Mouse (Mus musculus): ENCODE results near the gene Sae1. TPM values are rescaled to one million over a fixed set of nuclear protein-coding genes. Genes with fewer than 3 reads are reported as not detected.
"Not testable (repeated sequence)": the region's sequence is repeated elsewhere in the genome, so short reads cannot be mapped to it uniquely, and the experiment has no call there.

Gene Sae1
- polyA plus RNA-seq, 1 experiment from 2014 or later, result 264 TPM

DNA sequence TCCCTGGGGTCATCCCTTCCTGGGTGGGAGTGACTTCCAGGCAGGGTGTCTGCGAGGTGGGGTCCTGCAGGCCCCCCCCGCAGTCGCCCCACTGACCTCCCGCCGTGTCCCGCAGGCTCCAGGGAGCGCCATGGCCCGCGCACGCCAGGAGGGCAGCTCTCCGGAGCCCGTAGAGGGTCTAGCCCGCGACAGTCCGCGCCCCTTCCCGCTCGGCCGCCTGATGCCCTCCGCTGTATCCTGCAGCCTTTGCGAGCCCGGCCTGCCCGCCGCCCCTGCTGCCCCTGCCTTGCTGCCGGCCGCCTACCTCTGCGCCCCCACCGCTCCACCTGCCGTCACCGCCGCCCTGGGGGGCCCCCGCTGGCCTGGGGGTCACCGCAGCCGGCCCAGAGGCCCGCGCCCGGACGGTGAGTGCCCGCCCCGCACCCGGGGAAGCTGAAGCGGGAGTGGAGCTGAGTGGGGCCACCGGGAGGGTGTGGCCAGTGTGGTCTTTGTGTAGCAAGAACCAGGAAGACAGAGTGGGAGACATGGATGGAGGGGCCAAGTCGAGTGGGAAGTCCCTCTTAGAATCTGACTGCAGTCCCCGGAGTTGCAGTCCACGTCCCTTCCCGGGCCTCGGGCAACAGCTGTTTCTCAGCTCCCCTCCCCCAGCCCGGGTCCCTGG is 75.5 kb downstream of the Sae1 start:
- peaks cover 63% of the 10 kb centered on the region for H3K4me1 ChIP-seq (replicated peaks)
- no peaks in the 10 kb centered on the region for H3K9me3 ChIP-seq
- H3K4me2 ChIP-seq, result peak overlapping the region; percentile 96
- H3K4me3 ChIP-seq, result peak overlapping the region; percentile 69
- H3K36me3 ChIP-seq, result peaks cover 7% of the 10 kb centered on the region
- H3K27ac ChIP-seq (replicated peaks), result peak overlapping the region; percentile 97
- H3K9ac ChIP-seq, result peak overlapping the region; percentile 93
- ATAC-seq (ENCODE audit: low read depth), result no peak
- no peaks in the 10 kb centered on the region for H3K27me3 ChIP-seq
- WGBS, result under 1% methylated on average over 49 of the region's 49 CpGs

DNA sequence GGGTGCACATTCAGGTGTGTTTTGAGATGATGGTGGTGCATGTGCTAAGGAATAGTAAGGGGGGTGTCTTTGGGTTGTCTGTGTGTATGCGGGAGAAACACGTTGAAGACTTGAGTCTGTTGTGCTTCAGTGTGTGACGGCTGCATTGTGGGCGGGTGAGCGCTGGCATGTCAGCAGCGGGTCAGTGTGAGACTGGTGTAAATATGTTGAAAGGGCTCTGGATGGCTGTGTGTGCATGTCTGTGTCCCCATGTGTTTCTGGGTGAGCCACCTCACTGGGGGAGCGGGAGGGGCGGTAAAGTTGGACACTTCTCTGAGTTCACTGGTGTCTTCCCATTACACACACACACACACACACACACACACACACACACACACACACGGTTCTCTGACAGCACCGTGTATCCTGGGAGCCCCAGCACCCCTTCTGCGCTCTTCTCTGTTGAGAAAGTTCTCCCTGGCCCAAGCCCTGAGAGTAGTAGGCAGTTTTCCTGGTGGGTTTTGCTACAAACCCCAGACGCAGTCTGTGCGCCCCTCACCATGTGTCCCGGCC is 76.1 kb downstream of the Sae1 start:
- peaks cover 2% of the 10 kb centered on the region; the same call in 1 of the 2 replicates for H3K36me3 ChIP-seq
- H3K4me1 ChIP-seq (replicated peaks), result peaks cover 63% of the 10 kb centered on the region
- peak overlapping the region; percentile 97 for H3K27ac ChIP-seq (replicated peaks)
- no peaks in the 10 kb centered on the region for H3K9me3 ChIP-seq
- no peak for ATAC-seq (ENCODE audit: low read depth)
- WGBS, result 2% methylated on average over 13 of the region's 14 CpGs
- peak overlapping the region; percentile 96 for H3K4me2 ChIP-seq
- peak overlapping the region; percentile 93 for H3K9ac ChIP-seq
- H3K27me3 ChIP-seq, result no peaks in the 10 kb centered on the region
- peak overlapping the region; percentile 69 for H3K4me3 ChIP-seq

DNA sequence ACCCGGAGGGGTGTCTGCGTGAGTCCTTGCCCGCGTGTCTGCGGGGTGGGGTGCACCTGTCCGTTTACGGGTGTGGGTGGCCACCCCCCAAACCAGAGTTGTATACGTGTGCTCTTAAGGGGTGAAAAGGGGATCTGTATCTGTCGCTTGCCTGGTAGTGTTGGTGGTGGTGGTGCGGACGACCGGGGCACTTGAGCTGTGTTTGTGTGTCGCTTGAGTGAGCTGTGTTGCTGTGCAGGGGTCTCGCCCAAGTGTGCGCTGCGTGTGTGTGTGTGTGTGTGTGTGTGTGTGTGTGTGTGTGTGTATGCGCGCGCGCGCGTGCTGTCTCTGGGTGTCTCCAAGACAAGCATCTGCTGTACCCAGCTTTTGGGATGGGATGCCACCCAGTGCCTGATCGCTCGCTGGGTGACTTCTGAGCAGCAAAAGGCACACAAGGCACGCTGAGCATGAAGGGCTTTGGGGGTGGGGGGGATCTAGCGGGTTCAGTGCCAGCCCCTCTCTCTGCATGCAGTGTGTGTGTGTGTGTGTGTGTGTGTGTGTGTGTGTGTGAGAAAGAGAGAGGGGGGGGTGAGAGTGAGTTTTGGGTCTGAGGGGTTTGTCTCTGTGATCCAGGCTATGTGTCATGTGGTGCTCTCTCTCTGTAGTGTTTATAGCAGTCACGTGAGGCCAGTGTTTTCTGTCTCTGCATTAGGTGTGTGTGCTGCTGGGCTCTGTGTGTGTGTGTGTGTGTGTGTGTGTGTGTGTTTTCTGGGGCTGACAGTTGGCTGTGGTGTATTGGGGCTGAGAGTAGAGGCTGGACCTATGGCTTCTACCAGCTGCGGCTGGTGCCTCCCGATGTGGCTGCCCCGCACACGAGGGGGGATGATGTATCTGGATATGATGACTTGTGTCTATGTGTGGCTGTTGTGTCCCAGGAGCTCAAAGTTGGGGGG is 76.8 kb downstream of the Sae1 start:
- peaks cover 63% of the 10 kb centered on the region for H3K4me1 ChIP-seq (replicated peaks)

DNA sequence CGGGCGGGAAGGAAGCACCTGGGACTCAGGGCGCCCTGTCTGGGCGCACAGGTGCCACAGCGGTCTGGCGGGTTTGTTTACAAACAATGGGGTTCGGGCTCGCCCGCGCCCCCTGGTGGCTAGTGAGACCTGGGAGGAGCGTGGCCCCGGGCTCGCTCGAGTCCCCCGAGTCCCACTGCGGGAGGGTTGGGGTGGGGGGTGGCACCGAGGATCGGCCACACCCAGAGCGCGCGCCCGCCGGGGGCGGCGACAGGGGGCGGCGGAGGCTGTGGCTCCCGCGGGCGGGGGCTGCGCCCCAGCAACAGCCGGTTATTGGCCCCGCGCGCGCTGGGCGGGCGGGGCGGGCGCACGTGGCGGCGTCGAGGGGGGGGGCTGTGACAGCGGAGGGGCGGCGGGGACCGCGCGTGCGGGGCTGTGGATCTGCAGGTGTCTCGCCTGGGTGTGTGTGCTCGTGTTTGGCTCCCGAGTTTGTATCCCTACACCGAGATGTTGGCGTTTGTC is 77.5 kb downstream of the Sae1 start:
- Histone ChIP-seq H3K4me1 (replicated peaks) (peaks cover 63% of the 10 kb centered on the region), H3K9me3 (no peaks in the 10 kb centered on the region)
- ATAC-seq (ENCODE audit: low read depth), result peak; percentile 6; the same call in 1 of the 2 replicates

More for the DNA sequence above, 76.8 kb downstream of the Sae1 start:
- ATAC-seq (ENCODE audit: low read depth), result peak; percentile 8; the same call in 1 of the 2 replicates
- Histone ChIP-seq H3K9me3 (no peaks in the 10 kb centered on the region), H3K9ac (peak overlapping the region; percentile 93), H3K36me3 (no peaks in the 10 kb centered on the region), H3K4me2 (peak overlapping the region; percentile 96), H3K27ac (replicated peaks) (peak overlapping the region; percentile 97), H3K27me3 (no peaks in the 10 kb centered on the region), H3K4me3 (peak overlapping the region; percentile 69)
- 0% methylated on average over 29 of the region's 31 CpGs for WGBS

DNA sequence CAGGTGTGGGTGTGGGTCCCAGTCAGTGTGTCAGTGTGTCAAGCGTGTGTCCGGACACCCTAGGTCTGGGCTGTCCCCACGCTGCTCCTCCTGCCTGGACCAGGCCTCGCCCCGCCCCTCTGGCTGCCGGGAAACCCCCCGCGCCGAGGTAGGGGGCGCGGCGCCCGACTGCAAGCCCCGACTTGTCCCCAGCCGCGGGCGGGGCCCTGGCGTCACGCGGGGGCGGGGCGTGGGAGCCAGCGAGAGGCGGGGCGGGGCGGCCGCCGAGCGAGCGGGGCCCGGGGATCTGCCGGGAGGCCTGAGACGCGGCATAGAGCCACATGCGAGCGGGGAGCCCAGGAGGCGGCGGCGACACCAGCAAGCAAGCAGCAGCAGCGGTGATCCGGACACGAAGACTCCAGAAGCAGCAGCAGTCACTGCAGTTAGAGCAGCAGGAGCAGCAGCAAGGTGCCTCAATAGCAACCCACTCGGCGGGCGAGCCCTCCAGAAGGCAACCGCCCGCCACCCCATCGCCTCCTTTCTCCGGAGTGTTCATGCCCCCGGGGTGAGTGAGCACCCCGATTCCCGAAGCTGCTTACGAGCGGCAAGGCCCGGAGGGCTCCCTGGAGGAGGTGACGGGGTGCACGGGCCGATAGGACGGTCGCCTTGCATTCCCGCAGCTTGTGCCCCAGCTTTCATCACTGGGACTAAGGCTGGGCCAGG is 78.1 kb downstream of the Sae1 start:
- peak overlapping the region; percentile 93 for H3K9ac ChIP-seq
- H3K4me3 ChIP-seq, result peak overlapping the region; percentile 69
- H3K27ac ChIP-seq (replicated peaks), result peak overlapping the region; percentile 67
- peak overlapping the region; percentile 96 for H3K4me2 ChIP-seq
- no peaks in the 10 kb centered on the region for H3K27me3 ChIP-seq
- H3K4me1 ChIP-seq (replicated peaks), result peaks cover 58% of the 10 kb centered on the region
- under 1% methylated on average over 60 of the region's 61 CpGs for WGBS
- peak; percentile 25 for ATAC-seq (ENCODE audit: low read depth)
- no peaks in the 10 kb centered on the region for H3K9me3 ChIP-seq
- no peaks in the 10 kb centered on the region for H3K36me3 ChIP-seq

More for the DNA sequence above, 77.5 kb downstream of the Sae1 start:
- H3K36me3 ChIP-seq, result no peaks in the 10 kb centered on the region
- peak overlapping the region; percentile 93 for H3K9ac ChIP-seq
- H3K4me2 ChIP-seq, result peak overlapping the region; percentile 96
- under 1% methylated on average over 29 of the region's 56 CpGs for WGBS
- peak overlapping the region; percentile 69 for H3K4me3 ChIP-seq
- no peaks in the 10 kb centered on the region for H3K27me3 ChIP-seq
- peak overlapping the region; percentile 67 for H3K27ac ChIP-seq (replicated peaks)

DNA sequence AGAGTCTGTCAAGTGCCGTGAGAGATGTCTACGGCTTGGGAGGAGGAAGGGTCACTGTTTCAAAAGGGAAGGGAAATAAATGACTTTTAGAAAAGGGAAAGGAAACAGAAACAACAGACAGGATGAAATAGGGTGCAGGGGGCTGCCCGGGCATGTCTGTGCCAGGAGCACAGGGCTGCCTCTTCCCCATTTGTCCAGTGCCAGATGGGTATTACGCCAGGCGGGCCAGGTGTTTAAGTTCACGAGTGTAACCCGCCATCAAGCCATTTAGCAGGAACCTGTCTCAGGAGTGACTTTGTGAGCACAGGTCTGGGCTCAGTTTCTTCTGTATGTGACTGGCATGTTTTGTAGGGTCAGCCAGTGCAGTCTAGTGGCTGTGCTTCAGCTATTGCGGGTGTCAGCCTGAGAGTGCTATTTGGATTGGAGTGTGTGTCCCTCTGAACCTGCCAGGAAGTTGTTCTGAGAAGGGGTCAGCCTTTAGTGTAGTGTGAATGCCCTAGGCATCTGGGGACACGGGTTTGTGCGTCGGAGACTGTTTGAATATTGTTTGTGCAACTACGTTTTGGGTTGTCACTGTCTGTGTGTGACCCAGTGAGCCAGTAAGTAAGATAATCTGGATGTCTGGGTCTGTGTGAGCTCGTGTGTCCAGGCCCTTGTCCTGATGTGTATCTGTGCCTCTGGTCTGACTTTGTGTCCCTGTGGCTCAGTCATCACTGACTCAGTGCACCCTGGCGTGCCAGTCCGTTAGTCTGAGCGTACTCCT is 78.9 kb downstream of the Sae1 start:
- peak overlapping the region; percentile 93 for H3K9ac ChIP-seq
- H3K9me3 ChIP-seq, result no peaks in the 10 kb centered on the region
- no peaks in the 10 kb centered on the region for H3K27me3 ChIP-seq
- peak overlapping the region; percentile 67 for H3K27ac ChIP-seq (replicated peaks)
- peak overlapping the region; percentile 69 for H3K4me3 ChIP-seq
- peaks cover 53% of the 10 kb centered on the region for H3K4me1 ChIP-seq (replicated peaks)
- no peaks in the 10 kb centered on the region for H3K36me3 ChIP-seq
- no peak for ATAC-seq (ENCODE audit: low read depth)
- 38% methylated on average over 16 of the region's 16 CpGs for WGBS
- peak overlapping the region; percentile 96 for H3K4me2 ChIP-seq

DNA sequence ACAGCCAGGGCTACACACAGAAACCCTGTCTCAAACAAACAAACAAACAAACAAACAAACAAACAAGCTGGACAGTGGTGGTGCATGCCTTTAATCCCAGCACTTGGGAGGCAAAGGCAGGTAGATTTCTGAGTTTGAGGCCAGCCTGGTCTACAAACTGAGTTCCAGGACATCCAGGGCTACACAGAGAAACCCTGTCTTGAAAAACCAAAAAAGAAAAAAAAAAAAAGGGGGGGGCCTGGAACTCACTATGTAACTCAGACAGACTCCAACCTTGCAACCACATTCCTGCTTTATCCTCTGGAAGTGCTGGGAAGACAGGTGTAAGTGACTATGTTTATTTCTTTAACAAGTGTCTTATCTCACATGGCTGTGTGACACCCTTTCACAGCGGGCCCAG is 79.5 kb downstream of the Sae1 start, which contains the start of gene Bbc3:
Gene Bbc3, plus strand, starts transcription at position 301 of the 400 bp plus-strand sequence.
- not testable (repeated sequence) for ATAC-seq (ENCODE audit: low read depth); H3K9me3 ChIP-seq; H3K27me3 ChIP-seq; H3K36me3 ChIP-seq
- Histone ChIP-seq H3K9ac (peak within 1 kb of the TSS; percentile 93), H3K4me1 (replicated peaks) (peaks cover 47% of the 10 kb centered on the region), H3K27ac (replicated peaks) (peak within 1 kb of the TSS; percentile 67), H3K4me3 (peak within 1 kb of the TSS; percentile 69), H3K4me2 (peak within 1 kb of the TSS; percentile 96)
- WGBS, result 62% methylated on average over 1 of the region's 1 CpGs

DNA sequence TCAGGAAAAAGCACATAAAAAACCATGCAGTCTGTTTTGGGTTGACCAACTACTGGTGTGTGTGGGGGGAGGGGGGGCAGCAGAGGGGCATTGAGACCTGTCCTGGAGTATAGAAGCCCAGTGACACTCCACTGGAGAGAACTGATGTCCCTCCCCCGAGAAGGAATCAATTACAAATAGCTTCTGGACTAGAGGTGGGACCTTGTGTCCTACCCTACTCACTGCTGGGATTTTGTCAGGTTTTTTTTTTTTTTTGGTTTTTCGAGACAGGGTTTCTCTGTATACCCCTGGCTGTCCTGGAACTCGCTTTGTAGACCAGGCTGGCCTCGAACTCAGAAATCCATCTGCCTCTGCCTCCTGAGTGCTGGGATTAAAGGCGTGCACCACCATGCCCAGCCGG is 80.5 kb downstream of the Sae1 start:
- H3K4me1 ChIP-seq (replicated peaks), result peaks cover 37% of the 10 kb centered on the region
- not testable (repeated sequence) for ATAC-seq (ENCODE audit: low read depth); H3K27ac ChIP-seq (replicated peaks); H3K4me2 ChIP-seq; H3K27me3 ChIP-seq; H3K9ac ChIP-seq; H3K9me3 ChIP-seq; H3K36me3 ChIP-seq; H3K4me3 ChIP-seq
- WGBS, result 80% methylated on average over 6 of the region's 6 CpGs

DNA sequence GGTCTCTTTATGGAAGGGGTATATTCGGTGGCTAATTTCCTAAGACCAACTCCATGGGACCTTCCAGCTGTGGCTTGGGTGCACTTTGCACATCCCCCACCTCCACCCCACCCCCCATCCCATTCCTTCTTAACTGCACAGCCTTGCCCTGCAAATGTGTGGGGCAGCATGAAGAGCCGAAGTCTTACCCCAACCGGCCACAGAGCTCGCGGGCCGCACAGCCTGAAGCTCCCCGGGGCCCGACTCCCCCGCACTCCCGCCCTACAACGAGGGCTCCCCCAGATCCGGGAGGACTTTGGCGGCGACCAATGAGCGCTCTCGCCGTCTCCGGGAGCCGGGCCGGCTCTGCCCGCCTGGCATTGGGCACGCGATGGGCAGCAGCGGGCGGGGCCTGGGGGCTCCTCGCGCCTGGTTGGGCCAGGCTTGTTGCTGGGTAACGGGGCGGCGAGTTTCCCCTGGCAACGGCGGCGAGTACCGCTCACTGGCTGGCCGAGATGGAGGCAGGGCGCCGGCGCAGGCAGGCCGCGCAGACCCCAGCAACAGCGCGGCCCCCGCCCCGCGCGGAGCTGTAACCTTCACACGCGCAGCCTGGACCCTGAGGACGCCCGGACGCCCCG is 88.1 kb downstream of the Sae1 start:
- peak overlapping the region; percentile 82 for H3K4me2 ChIP-seq
- WGBS, result 1% methylated on average over 50 of the region's 52 CpGs
- no peaks in the 10 kb centered on the region for H3K27me3 ChIP-seq
- H3K27ac ChIP-seq (replicated peaks), result peak overlapping the region; percentile 80
- ATAC-seq (ENCODE audit: low read depth), result peak; percentile 90
- H3K4me3 ChIP-seq, result peak overlapping the region; percentile 47
- no peaks in the 10 kb centered on the region for H3K9me3 ChIP-seq
- H3K36me3 ChIP-seq, result no peaks in the 10 kb centered on the region
- peaks cover 46% of the 10 kb centered on the region for H3K4me1 ChIP-seq (replicated peaks)
- H3K9ac ChIP-seq, result peak overlapping the region; percentile 69

DNA sequence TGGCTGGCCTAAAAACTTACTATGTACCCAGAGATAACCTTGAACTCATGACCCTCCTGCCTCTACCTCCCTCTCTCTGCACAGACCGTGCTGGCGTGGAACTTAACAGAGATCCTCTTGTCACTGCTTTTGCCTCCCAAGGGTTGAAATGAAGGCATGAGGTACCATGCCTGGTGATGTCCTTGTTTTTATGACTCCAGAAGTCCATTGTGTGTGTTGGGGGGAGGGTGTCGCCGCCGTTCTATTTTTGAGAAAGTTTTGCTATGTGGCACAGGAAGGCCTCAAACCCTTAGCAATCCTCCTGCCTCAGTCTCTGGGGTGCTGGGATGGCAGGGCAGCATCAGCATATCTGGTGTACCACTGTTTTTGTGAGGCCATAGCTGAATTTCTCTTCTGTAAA is 88.7 kb downstream of the Sae1 start:
- WGBS, result 72% methylated on average over 5 of the region's 5 CpGs
- H3K27me3 ChIP-seq, result no peaks in the 10 kb centered on the region
- H3K4me1 ChIP-seq (replicated peaks), result peaks cover 47% of the 10 kb centered on the region
- ATAC-seq (ENCODE audit: low read depth), result no peak
- H3K27ac ChIP-seq (replicated peaks), result peak overlapping the region; percentile 78
- H3K4me3 ChIP-seq, result peak overlapping the region; percentile 47
- peak overlapping the region; percentile 69; the same call in 1 of the 2 replicates for H3K9ac ChIP-seq
- H3K9me3 ChIP-seq, result no peaks in the 10 kb centered on the region
- H3K4me2 ChIP-seq, result peak overlapping the region; percentile 82
- no peaks in the 10 kb centered on the region for H3K36me3 ChIP-seq

Measured in neural tube, embryonic 13.5 days (tissue).